13 mouse cellular contexts compared by ENCODE assay signal in the genomic region with DNA sequence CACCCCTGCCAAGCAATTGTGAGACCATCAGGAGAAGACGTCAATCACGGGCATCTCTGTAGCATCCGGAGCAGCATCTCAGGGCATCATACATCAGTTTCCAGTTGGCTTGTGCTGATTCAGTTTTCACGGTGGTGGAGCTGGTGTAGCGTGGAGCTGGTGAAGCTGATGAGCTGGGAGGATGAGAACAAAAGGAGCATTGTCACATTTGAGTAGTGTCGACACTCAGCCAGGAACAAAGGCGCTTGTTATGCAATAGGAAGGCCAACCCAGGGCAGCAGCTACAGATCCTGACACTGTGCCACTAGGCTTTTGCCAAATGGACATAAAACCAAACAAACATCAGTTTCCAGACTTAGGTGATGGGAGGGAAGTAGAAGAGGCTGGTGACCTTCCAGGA. TPM values are rescaled to one million over a fixed set of nuclear protein-coding genes. Genes with fewer than 3 reads are reported as not detected.
DNase-seq lines count a peak whose midpoint lies in the region.
"Had no signal": no experiment of that assay in that cellular context is flagged by ENCODE, and none has a peak within 500 bp of the region (broad histone marks: within the 10 kb centered on the region; RNA-seq: fewer than 3 reads in every experiment).

No protein-coding gene starts in this region.

- no peaks in the 10 kb centered on the region for H3K27me3 ChIP-seq in heart, embryonic 10.5 days (ENCODE audit: insufficient read depth, poor library complexity, severe bottlenecking)
- H3K27me3 ChIP-seq: limb, embryonic 12.5 days had no signal

- 74% methylated on average over 7 of the region's 7 CpGs for WGBS in heart, embryonic 10.5 days

- H3K36me3 ChIP-seq in heart, embryonic 10.5 days = no peaks in the 10 kb centered on the region
- H3K36me3 ChIP-seq: hindbrain, embryonic 12.5 days; limb, embryonic 12.5 days had no signal

- no peaks in the 10 kb centered on the region for H3K9me3 ChIP-seq in heart, embryonic 10.5 days
- H3K9me3 ChIP-seq: hindbrain, embryonic 12.5 days had no signal

- H3K4me1 ChIP-seq in heart, embryonic 10.5 days = no peaks in the 10 kb centered on the region

- DNase-seq in heart, embryonic 10.5 days (ENCODE audit: low spot score) = peak; percentile 51
- no peak for DNase-seq in heart, postnatal 14 days
- peak; percentile 3 to 14 for DNase-seq in right cerebral cortex, postnatal 36 days (ENCODE audit: low spot score in 2 of 2)
- DNase-seq in right cerebral cortex, postnatal 25 days = no peak
- peak; percentile 74 for DNase-seq in fat pad, adult 2 months (ENCODE audit: extremely low read depth, low read depth, low spot score)
- DNase-seq in thymus, postnatal 0 days (ENCODE audit: low spot score) = no peak
- no peak for DNase-seq in urinary bladder, postnatal 25 days (ENCODE audit: low spot score)
- DNase-seq: gastrocnemius, postnatal 14 days had no signal

- intact Hi-C loops in heart, postnatal 14 days (cut with DNase I) = no loop called here

- no peak overlapping the region for H3K4me3 ChIP-seq in heart, embryonic 10.5 days
- H3K4me3 ChIP-seq: hindbrain, embryonic 12.5 days; limb, embryonic 12.5 days had no signal

- H3K27ac ChIP-seq in heart, embryonic 10.5 days = no peak overlapping the region
- H3K27ac ChIP-seq: hindbrain, embryonic 12.5 days; limb, embryonic 12.5 days had no signal

RNA-seq across cellular contexts. Expression of a gene that starts 23.2 kb away (rescaled TPM):
- not detected in 2 replicates for polyA plus RNA-seq in heart, embryonic 10.5 days (2016; fragmentation: Nextera tagmentation; extraction: Ambion mirVana)
- total RNA-seq in heart, postnatal 14 days (2021) = not detected
- polyA plus RNA-seq in thymus, postnatal 0 days (2015; fragmentation: Nextera tagmentation; extraction: Ambion mirVana) = 0.14 and 1.2 TPM in 2 replicates
- total RNA-seq: gastrocnemius, postnatal 14 days had no signal
- polyA plus RNA-seq: hindbrain, embryonic 12.5 days; kidney, embryonic 16.5 days; limb, embryonic 12.5 days; lung, embryonic 16.5 days; stomach, embryonic 14.5 days had no signal

Comparison
In these comparisons a context has a peak if more than half of its experiments do, and no peak if none do; other contexts are left out.
1. DNase-seq: peak in heart, embryonic 10.5 days (single experiment), right cerebral cortex, postnatal 36 days (2 of 2) and fat pad, adult 2 months (single experiment); none in heart, postnatal 14 days (0 of 2), right cerebral cortex, postnatal 25 days (single experiment), thymus, postnatal 0 days (single experiment) and urinary bladder, postnatal 25 days (single experiment).